Mouse (Mus musculus): Measurements from ENCODE around the gene Jagn1. TPM values are rescaled to one million over a fixed set of nuclear protein-coding genes. Genes with fewer than 3 reads are reported as not detected.
A peak's percentile ranks its signal among the peaks of the same experiment; 100 is the strongest.

The Jagn1 gene
- polyA plus RNA-seq, 1 experiment from 2014 or later = 31.7 TPM

DNA sequence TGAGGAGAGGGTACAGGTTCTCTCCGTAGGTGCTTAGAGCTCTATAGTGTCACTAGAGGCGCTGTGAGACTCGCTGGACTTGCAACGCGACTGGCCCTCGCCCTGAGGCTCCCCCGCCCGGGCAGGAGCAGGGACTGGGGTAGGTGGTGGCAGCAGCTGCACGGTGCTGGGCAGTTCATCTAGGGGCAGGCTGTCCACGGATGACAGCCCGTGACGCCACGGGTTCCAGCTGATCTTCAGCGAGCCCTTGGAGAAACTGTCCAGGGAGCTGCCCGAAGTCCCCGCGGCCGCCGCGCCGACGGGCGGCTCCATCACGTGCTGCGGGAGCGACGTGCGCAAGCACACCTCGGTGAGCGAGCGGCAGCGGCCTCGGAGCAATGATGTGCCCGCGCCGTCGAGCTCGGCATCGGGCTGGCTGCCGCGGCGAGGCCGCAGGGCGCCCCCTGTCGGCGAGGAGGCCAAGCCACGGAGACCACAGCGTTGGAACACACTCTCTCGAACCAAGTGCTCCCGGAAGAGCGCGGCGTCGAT lies 52.0 kb downstream of the Jagn1 start:
- no peaks in the 10 kb centered on the region for H3K36me3 ChIP-seq (replicated peaks)
- H3K4me3 ChIP-seq (replicated peaks) = peak overlapping the region; percentile 53
- peak overlapping the region; percentile 38; the same call in 1 of the 2 replicates for H3K9ac ChIP-seq
- under 1% methylated on average over 54 of the region's 54 CpGs for WGBS (ENCODE audit: insufficient replicate concordance)
- peak; percentile 74 for ATAC-seq (ENCODE audit: insufficient read depth)
- H3K9me3 ChIP-seq (replicated peaks) = no peaks in the 10 kb centered on the region
- H3K4me2 ChIP-seq = peak overlapping the region; percentile 80
- H3K27ac ChIP-seq (replicated peaks) = peak overlapping the region; percentile 38; the same call in 1 of the 2 replicates
- peaks cover 19% of the 10 kb centered on the region for H3K4me1 ChIP-seq (replicated peaks)
- peaks cover 49% of the 10 kb centered on the region for H3K27me3 ChIP-seq

DNA sequence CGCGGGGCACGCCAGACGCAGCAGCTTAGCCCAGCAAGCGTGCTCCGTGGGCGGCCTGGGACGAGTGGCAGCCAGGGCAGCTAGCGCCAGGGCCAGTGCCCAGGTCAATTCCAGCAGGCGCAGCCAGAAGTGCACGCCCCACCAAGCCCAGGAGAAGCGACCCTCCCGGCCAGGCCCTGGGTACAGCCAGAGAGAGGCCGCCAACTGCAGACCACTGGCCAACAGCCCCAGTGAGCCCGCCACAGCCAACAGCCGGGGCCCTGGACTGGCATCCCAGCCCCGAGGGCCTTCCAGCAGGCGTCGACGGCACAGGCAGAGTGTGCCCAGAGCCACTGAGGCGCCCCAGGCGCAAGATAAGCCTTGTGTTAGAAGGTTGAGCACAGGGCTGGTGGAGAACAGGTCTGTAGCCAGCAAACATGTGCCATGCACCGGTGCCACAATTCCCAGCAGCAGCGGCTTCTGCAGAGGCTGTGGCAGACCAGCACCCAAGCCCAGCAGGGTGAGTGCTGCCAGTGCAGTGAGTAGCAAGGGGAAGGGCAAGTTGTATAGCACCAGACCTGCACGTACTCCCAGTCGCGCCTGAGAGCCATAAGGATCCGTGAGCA lies 52.8 kb downstream of the Jagn1 start:
- no peaks in the 10 kb centered on the region for H3K36me3 ChIP-seq (replicated peaks)
- peaks cover 19% of the 10 kb centered on the region for H3K4me1 ChIP-seq (replicated peaks)
- H3K9ac ChIP-seq = no peak overlapping the region; the same call in 1 of the 2 replicates
- peak overlapping the region; percentile 80 for H3K4me2 ChIP-seq
- ATAC-seq (ENCODE audit: insufficient read depth) = no peak
- peak overlapping the region; percentile 53 for H3K4me3 ChIP-seq (replicated peaks)
- WGBS (ENCODE audit: insufficient replicate concordance) = 37% methylated on average over 28 of the region's 28 CpGs
- H3K27me3 ChIP-seq = peaks cover 57% of the 10 kb centered on the region
- H3K27ac ChIP-seq (replicated peaks) = no peak overlapping the region
- no peaks in the 10 kb centered on the region for H3K9me3 ChIP-seq (replicated peaks)

Small RNA genes lying within 50 kb of the gene (microRNA-seq; reads per million reads assigned to microRNA genes)
- gene Gm24387 = not detected

Other genes with a start within 250 kb of the Jagn1 start
- gene Lhfpl4, start 247.2 kb upstream of the Jagn1 start, polyA plus RNA-seq (2015; fragmentation: Nextera tagmentation; extraction: Ambion mirVana) = 0.22 and 0.23 TPM in 2 replicates
- gene Mtmr14, start 204.7 kb upstream of the Jagn1 start, polyA plus RNA-seq (2015; fragmentation: Nextera tagmentation; extraction: Ambion mirVana) = 19.3 and 21.7 TPM in 2 replicates
- not detected in 2 replicates for gene Cpne9, start 160.3 kb upstream of the Jagn1 start, polyA plus RNA-seq (2015; fragmentation: Nextera tagmentation; extraction: Ambion mirVana)
- 7.8 and 10.3 TPM in 2 replicates for gene Brpf1, start 135.4 kb upstream of the Jagn1 start, polyA plus RNA-seq (2015; fragmentation: Nextera tagmentation; extraction: Ambion mirVana)
- 5.2 and 5.4 TPM in 2 replicates for gene Ogg1, start 115.6 kb upstream of the Jagn1 start, polyA plus RNA-seq (2015; fragmentation: Nextera tagmentation; extraction: Ambion mirVana)
- 18.2 and 21.1 TPM in 2 replicates for gene Camk1, start 98.6 kb upstream of the Jagn1 start, polyA plus RNA-seq (2015; fragmentation: Nextera tagmentation; extraction: Ambion mirVana)
- gene Tada3, start 64.7 kb upstream of the Jagn1 start, polyA plus RNA-seq (2015; fragmentation: Nextera tagmentation; extraction: Ambion mirVana) = 17.8 and 18.7 TPM in 2 replicates
- 188 and 202 TPM in 2 replicates for gene Arpc4, start 64.5 kb upstream of the Jagn1 start, polyA plus RNA-seq (2015; fragmentation: Nextera tagmentation; extraction: Ambion mirVana)
- 0.98 and 1.3 TPM in 2 replicates for gene Ttll3, start 53.3 kb upstream of the Jagn1 start, polyA plus RNA-seq (2015; fragmentation: Nextera tagmentation; extraction: Ambion mirVana)
- 11.8 and 16.5 TPM in 2 replicates for gene Rpusd3, start 23.2 kb upstream of the Jagn1 start, polyA plus RNA-seq (2015; fragmentation: Nextera tagmentation; extraction: Ambion mirVana)
- not detected in 2 replicates for gene Cidec, start 6.8 kb upstream of the Jagn1 start, polyA plus RNA-seq (2015; fragmentation: Nextera tagmentation; extraction: Ambion mirVana)
- gene Il17re, start 15.9 kb downstream of the Jagn1 start, polyA plus RNA-seq (2015; fragmentation: Nextera tagmentation; extraction: Ambion mirVana) = 0.09 and 0.33 TPM in 2 replicates
- 9.1 and 12.0 TPM in 2 replicates for gene Il17rc, start 28.9 kb downstream of the Jagn1 start, polyA plus RNA-seq (2015; fragmentation: Nextera tagmentation; extraction: Ambion mirVana)
- 7.1 and 7.6 TPM in 2 replicates for gene Creld1, start 40.7 kb downstream of the Jagn1 start, polyA plus RNA-seq (2015; fragmentation: Nextera tagmentation; extraction: Ambion mirVana)
- 0.03 and 0.07 TPM in 2 replicates for gene Prrt3, start 59.4 kb downstream of the Jagn1 start, polyA plus RNA-seq (2015; fragmentation: Nextera tagmentation; extraction: Ambion mirVana)
- 40.9 and 41.2 TPM in 2 replicates for gene Emc3, start 89.1 kb downstream of the Jagn1 start, polyA plus RNA-seq (2015; fragmentation: Nextera tagmentation; extraction: Ambion mirVana)
- gene Fancd2, start 89.1 kb downstream of the Jagn1 start, polyA plus RNA-seq (2015; fragmentation: Nextera tagmentation; extraction: Ambion mirVana) = 7.5 and 8.4 TPM in 2 replicates
- gene Fancd2os, start 158.1 kb downstream of the Jagn1 start, polyA plus RNA-seq (2015; fragmentation: Nextera tagmentation; extraction: Ambion mirVana) = not detected in 2 replicates
- gene Brk1, start 162.2 kb downstream of the Jagn1 start, polyA plus RNA-seq (2015; fragmentation: Nextera tagmentation; extraction: Ambion mirVana) = 79.4 and 80.7 TPM in 2 replicates
- 8.7 and 10.8 TPM in 2 replicates for gene Vhl, start 181.4 kb downstream of the Jagn1 start, polyA plus RNA-seq (2015; fragmentation: Nextera tagmentation; extraction: Ambion mirVana)
- 11.9 and 13.5 TPM in 2 replicates for gene Irak2, start 195.9 kb downstream of the Jagn1 start, polyA plus RNA-seq (2015; fragmentation: Nextera tagmentation; extraction: Ambion mirVana)